Mouse (Mus musculus): ENCODE measurements at regions not wholly inside any gene's neighbourhood (a gene's known extent, or its start where the extent isn't known, plus 50 kb on each side); places are given as distances from the start of the nearest gene placed in this dataset.

GRCm38 (mm10) chr3:21343095-21343494 lies 733.4 kb upstream of the Tbl1xr1 start:
- H3K27ac ChIP-seq (replicated peaks; ENCODE audit: low read depth, low read length) = no peak overlapping the region
- no peaks in the 10 kb centered on the region for H3K4me1 ChIP-seq (ENCODE audit: control insufficient read depth, insufficient read depth, insufficient read length, low read length)
- no peak overlapping the region for H3K4me3 ChIP-seq (ENCODE audit: insufficient read depth, low read depth, low read length)

- H3K4me1 ChIP-seq (ENCODE audit: control insufficient read depth, insufficient read depth, insufficient read length, low read length) = no peaks in the 10 kb centered on the region
These were observed 727.0 kb upstream of the Tbl1xr1 start for GRCm38 (mm10) chr3:21349421-21349820.

GRCm38 (mm10) chr3:21356150-21356549 lies 720.3 kb upstream of the Tbl1xr1 start:
- no peak overlapping the region for H3K4me3 ChIP-seq (ENCODE audit: insufficient read depth, low read depth, low read length)
- H3K4me1 ChIP-seq (ENCODE audit: control insufficient read depth, insufficient read depth, insufficient read length, low read length) = no peaks in the 10 kb centered on the region
- no peak overlapping the region for H3K27ac ChIP-seq (replicated peaks; ENCODE audit: low read depth, low read length)

More at GRCm38 (mm10) chr3:21349421-21349820, 727.0 kb upstream of the Tbl1xr1 start:
- Histone ChIP-seq H3K4me3 (ENCODE audit: insufficient read depth, low read depth, low read length) (no peak overlapping the region), H3K27ac (replicated peaks; ENCODE audit: low read depth, low read length) (no peak overlapping the region)

GRCm38 (mm10) chr3:21356831-21357712 lies 719.4 kb upstream of the Tbl1xr1 start:
- Histone ChIP-seq H3K4me1 (ENCODE audit: control insufficient read depth, insufficient read depth, insufficient read length, low read length) (no peaks in the 10 kb centered on the region), H3K27ac (replicated peaks; ENCODE audit: low read depth, low read length) (no peak overlapping the region), H3K4me3 (ENCODE audit: insufficient read depth, low read depth, low read length) (no peak overlapping the region)

GRCm38 (mm10) chr3:21358068-21358467 lies 718.4 kb upstream of the Tbl1xr1 start:
- H3K4me1 ChIP-seq (ENCODE audit: control insufficient read depth, insufficient read depth, insufficient read length, low read length) = no peaks in the 10 kb centered on the region
- no peak overlapping the region for H3K4me3 ChIP-seq (ENCODE audit: insufficient read depth, low read depth, low read length)
- no peak overlapping the region for H3K27ac ChIP-seq (replicated peaks; ENCODE audit: low read depth, low read length)

GRCm38 (mm10) chr3:21361069-21361468 lies 715.4 kb upstream of the Tbl1xr1 start:
- no peak overlapping the region for H3K27ac ChIP-seq (replicated peaks; ENCODE audit: low read depth, low read length)
- no peak overlapping the region for H3K4me3 ChIP-seq (ENCODE audit: insufficient read depth, low read depth, low read length)
- no peaks in the 10 kb centered on the region for H3K4me1 ChIP-seq (ENCODE audit: control insufficient read depth, insufficient read depth, insufficient read length, low read length)

- H3K27ac ChIP-seq (replicated peaks; ENCODE audit: low read depth, low read length) = no peak overlapping the region
- no peaks in the 10 kb centered on the region for H3K4me1 ChIP-seq (ENCODE audit: control insufficient read depth, insufficient read depth, insufficient read length, low read length)
- H3K4me3 ChIP-seq (ENCODE audit: insufficient read depth, low read depth, low read length) = no peak overlapping the region
These were observed 696.6 kb upstream of the Tbl1xr1 start for GRCm38 (mm10) chr3:21379816-21380215.

GRCm38 (mm10) chr3:21381072-21381471 lies 695.4 kb upstream of the Tbl1xr1 start:
- Histone ChIP-seq H3K27ac (replicated peaks; ENCODE audit: low read depth, low read length) (no peak overlapping the region), H3K4me3 (ENCODE audit: insufficient read depth, low read depth, low read length) (no peak overlapping the region), H3K4me1 (ENCODE audit: control insufficient read depth, insufficient read depth, insufficient read length, low read length) (no peaks in the 10 kb centered on the region)

GRCm38 (mm10) chr3:21403551-21403950 lies 672.9 kb upstream of the Tbl1xr1 start:
- H3K4me1 ChIP-seq (ENCODE audit: control insufficient read depth, insufficient read depth, insufficient read length, low read length) = no peaks in the 10 kb centered on the region
- H3K27ac ChIP-seq (replicated peaks; ENCODE audit: low read depth, low read length) = no peak overlapping the region

GRCm38 (mm10) chr3:21404058-21404457 lies 672.4 kb upstream of the Tbl1xr1 start:
- Histone ChIP-seq H3K27ac (replicated peaks; ENCODE audit: low read depth, low read length) (no peak overlapping the region), H3K4me3 (ENCODE audit: insufficient read depth, low read depth, low read length) (no peak overlapping the region), H3K4me1 (ENCODE audit: control insufficient read depth, insufficient read depth, insufficient read length, low read length) (no peaks in the 10 kb centered on the region)

More at GRCm38 (mm10) chr3:21403551-21403950, 672.9 kb upstream of the Tbl1xr1 start:
- H3K4me3 ChIP-seq (ENCODE audit: insufficient read depth, low read depth, low read length) = no peak overlapping the region

- Histone ChIP-seq H3K4me1 (ENCODE audit: control insufficient read depth, insufficient read depth, insufficient read length, low read length) (no peaks in the 10 kb centered on the region), H3K27ac (replicated peaks; ENCODE audit: low read depth, low read length) (no peak overlapping the region), H3K4me3 (ENCODE audit: insufficient read depth, low read depth, low read length) (no peak overlapping the region)
These were observed 669.4 kb upstream of the Tbl1xr1 start for GRCm38 (mm10) chr3:21407077-21407476.

GRCm38 (mm10) chr3:21412010-21412409 lies 664.4 kb upstream of the Tbl1xr1 start:
- Histone ChIP-seq H3K4me1 (ENCODE audit: control insufficient read depth, insufficient read depth, insufficient read length, low read length) (no peaks in the 10 kb centered on the region), H3K4me3 (ENCODE audit: insufficient read depth, low read depth, low read length) (no peak overlapping the region)

GRCm38 (mm10) chr3:21423139-21423538 lies 653.3 kb upstream of the Tbl1xr1 start:
- Histone ChIP-seq H3K4me3 (ENCODE audit: insufficient read depth, low read depth, low read length) (no peak overlapping the region), H3K27ac (replicated peaks; ENCODE audit: low read depth, low read length) (no peak overlapping the region), H3K4me1 (ENCODE audit: control insufficient read depth, insufficient read depth, insufficient read length, low read length) (peaks cover 3% of the 10 kb centered on the region)

More at GRCm38 (mm10) chr3:21412010-21412409, 664.4 kb upstream of the Tbl1xr1 start:
- H3K27ac ChIP-seq (replicated peaks; ENCODE audit: low read depth, low read length) = no peak overlapping the region

- Histone ChIP-seq H3K4me3 (ENCODE audit: insufficient read depth, low read depth, low read length) (no peak overlapping the region), H3K27ac (replicated peaks; ENCODE audit: low read depth, low read length) (no peak overlapping the region), H3K4me1 (ENCODE audit: control insufficient read depth, insufficient read depth, insufficient read length, low read length) (peaks cover 3% of the 10 kb centered on the region)
These were observed 649.9 kb upstream of the Tbl1xr1 start for GRCm38 (mm10) chr3:21426538-21426937.

GRCm38 (mm10) chr3:21427408-21428031 lies 648.9 kb upstream of the Tbl1xr1 start:
- H3K27ac ChIP-seq (replicated peaks; ENCODE audit: low read depth, low read length) = no peak overlapping the region
- H3K4me1 ChIP-seq (ENCODE audit: control insufficient read depth, insufficient read depth, insufficient read length, low read length) = peaks cover 3% of the 10 kb centered on the region
- no peak overlapping the region for H3K4me3 ChIP-seq (ENCODE audit: insufficient read depth, low read depth, low read length)

GRCm38 (mm10) chr3:21428120-21428519 lies 648.3 kb upstream of the Tbl1xr1 start:
- Histone ChIP-seq H3K27ac (replicated peaks; ENCODE audit: low read depth, low read length) (no peak overlapping the region), H3K4me3 (ENCODE audit: insufficient read depth, low read depth, low read length) (no peak overlapping the region)

More at GRCm38 (mm10) chr3:21428120-21428519, 648.3 kb upstream of the Tbl1xr1 start:
- H3K4me1 ChIP-seq (ENCODE audit: control insufficient read depth, insufficient read depth, insufficient read length, low read length) = peaks cover 3% of the 10 kb centered on the region
